Mouse (Mus musculus): ENCODE measurements at regions not wholly inside any gene's neighbourhood (a gene's known extent, or its start where the extent isn't known, plus 50 kb on each side); places are given as distances from the start of the nearest gene placed in this dataset.

DNA sequence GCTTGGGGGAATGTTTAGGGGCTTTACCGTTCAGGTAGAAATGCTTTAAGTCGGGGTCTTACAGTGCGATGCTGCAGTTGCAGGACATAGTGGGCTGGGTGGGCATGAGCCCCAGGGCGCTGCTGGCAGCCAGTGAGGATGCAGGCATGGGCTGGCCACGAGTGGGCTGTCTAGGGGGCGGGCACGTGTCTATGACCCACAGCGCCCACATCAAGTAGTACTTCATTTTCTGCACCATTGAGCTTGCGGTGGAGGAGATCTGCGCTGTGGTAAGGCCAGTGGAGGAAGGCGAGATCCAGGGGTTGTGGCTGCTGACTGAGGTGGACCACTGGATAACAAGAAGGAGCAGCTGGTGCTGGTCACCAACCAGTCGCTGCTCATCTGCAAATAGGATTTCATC is 52.4 kb upstream of the Olfr291 start:
- DNase-seq (ENCODE audit: low spot score in 2 of 2) = no peak

DNA sequence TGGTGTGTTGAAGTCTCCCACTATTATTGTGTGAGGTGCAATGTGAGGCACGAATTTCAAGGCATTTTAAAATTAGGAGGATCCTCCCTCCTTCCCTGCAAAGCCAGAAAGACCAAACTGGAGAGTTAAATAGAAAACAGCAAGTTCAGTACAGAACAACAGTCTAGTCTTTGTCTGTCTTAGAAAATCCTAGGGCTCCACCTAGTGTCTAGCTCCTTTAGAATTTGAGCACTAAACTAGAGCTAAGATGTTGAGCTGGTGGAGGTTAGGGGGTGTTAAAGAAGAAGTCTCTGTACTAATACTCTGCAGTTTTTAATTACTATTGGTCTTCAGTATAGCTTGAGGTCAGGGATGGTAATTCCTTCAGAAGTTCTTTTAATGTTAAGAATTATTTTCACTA is 58.7 kb upstream of the Olfr291 start:
- DNase-seq (ENCODE audit: low spot score in 2 of 2) = no peak

DNA sequence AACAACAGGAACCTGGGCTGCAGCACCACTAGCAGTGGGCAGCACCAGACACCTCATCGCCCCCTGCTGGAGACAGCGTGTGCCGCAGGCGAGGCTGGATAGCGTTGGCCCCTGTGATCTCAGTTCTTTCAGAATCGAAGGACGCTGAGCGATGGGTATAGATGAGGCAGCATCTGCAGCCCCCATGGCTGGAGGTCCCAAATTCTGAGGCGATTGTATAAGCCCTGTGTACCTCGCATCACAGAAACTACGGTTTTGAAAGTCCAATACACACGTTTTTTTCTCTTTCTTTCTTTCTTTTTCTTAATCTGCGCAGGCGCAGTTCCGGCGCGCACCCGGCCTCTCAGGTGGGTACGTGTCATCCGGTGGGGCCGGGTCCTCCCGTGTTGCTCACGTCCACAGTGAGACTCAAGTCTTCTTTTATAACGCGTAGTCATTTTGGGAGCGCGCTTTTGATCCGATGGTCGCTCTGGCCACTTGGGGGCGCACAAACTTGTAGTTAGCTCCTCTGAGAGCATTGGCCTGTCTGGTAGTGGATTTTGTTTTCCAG is 74.0 kb upstream of the Olfr291 start:
- peak; percentile 85 to 88 for DNase-seq (ENCODE audit: low spot score in 2 of 2)

DNA sequence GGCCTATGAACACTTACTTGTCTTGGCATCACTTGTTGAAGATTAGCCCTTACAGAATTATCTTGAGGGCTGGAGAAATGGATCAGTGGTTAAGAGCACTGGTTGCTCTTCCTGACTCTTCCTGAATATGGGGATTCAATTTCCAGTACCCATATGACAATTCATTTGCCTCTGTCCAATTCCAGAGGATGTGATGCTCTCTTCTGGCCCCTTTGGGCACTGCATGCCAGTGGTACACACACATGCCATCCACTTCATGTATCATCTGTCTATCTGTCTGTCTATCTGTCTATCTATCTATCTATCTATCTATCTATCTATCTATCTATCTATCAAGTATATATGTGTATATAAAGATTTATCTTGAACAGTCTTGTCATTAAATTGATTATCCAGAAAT is 75.7 kb upstream of the Olfr291 start:
- no peak for DNase-seq (ENCODE audit: low spot score in 2 of 2)

DNA sequence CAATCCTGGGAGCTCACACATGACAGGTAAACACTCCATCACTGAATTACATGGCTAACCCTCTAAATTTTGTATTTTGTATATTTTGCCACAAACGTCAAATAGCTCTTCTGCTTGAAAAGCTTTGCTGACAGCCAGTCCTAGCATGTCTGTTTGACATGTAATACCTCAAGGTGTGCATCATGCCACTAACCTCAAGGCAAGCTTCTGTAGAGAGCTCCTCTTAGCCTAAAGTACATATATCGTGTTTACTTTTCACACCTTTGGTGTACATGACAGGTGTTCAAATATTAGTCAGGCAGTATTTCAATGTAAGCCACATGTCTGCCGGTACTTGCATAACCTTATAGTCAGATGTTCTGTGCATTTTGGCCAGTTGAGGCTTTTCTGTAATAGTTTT is 66.5 kb upstream of the Zfand6 start:
- DNase-seq (ENCODE audit: low spot score in 2 of 2) = no peak

DNA sequence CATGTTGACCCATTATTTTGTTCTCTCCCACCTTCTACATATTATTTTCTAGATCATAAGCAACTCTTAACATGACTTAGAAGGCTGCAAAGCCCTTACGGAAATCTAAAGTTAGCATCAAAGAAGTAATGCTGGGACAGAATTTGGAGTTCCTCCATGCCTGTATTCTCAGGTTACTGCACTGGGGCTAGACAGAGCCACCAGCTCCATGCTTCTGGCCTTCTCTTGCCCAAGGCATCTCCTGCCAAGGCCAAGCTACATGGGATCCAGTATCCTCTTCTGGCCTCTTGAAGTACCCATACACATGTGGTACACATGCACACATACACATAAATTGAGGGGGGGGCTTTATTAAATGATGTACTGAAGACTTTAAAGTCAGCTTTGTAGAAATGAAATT is 63.6 kb upstream of the Zfand6 start:
- DNase-seq (ENCODE audit: low spot score in 2 of 2) = no peak

DNA sequence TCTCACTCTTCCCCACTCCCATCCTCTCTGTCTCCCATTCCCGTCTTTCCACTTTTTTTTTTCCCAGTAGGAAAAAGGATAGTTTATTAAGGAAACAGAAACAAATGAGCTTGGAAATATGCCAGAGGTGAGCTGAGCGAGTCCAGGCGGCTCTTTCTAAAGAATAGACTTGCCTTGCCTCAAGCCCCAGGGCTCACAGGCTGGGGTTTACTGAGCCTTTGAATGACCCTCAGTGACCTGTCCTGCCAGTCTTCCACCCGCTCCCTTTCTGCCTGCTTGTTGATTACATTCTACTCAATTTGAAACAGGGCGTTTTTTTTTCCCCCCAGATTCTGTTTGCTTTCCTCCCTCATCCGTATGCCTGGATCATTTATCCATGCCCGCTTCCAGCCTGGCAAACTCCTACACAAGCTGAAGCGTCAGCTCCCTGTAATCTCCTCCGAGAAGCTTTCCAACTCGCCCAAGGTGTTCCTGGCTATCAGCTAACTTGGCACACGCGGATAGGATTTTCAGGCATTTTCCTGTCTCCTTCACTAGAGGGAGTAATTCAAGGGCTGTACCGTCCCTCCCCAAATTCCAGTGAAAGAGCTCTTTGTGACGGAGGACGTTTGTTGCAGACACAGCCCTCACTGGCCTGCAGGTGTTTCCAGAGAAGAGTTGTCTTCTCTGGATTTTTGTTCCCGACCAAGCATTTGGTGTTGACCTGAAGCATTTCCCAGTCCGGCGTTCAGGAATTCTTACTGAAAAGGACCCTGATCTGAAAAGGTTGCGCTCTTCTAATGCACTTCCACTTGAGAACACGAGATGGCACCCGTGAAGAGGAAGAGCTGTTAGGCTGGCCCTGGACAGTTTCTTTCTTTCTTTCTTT is 59.9 kb upstream of the Zfand6 start:
- peak; percentile 26 to 37 for DNase-seq (ENCODE audit: low spot score in 2 of 2)

DNA sequence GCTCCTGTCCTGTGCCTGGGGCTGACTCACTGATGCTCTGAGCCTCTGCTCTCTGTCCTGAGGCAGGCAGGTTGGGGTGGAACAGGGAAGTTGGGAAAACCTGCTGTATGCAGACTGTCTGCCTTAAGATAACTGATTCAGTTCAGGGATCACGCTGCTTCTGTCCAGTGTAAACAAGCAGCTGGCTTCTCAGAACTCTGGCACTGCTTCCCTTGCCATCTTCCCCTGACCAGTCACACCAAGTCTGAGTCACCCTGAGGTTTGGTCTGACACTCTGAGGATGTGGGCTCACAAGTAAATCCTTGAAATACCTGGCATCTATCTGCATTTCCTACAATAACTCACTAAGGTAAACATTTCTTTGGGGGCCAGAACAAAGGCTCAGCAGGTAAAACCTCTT is 58.1 kb upstream of the Zfand6 start:
- no peak for DNase-seq (ENCODE audit: low spot score in 2 of 2)

DNA sequence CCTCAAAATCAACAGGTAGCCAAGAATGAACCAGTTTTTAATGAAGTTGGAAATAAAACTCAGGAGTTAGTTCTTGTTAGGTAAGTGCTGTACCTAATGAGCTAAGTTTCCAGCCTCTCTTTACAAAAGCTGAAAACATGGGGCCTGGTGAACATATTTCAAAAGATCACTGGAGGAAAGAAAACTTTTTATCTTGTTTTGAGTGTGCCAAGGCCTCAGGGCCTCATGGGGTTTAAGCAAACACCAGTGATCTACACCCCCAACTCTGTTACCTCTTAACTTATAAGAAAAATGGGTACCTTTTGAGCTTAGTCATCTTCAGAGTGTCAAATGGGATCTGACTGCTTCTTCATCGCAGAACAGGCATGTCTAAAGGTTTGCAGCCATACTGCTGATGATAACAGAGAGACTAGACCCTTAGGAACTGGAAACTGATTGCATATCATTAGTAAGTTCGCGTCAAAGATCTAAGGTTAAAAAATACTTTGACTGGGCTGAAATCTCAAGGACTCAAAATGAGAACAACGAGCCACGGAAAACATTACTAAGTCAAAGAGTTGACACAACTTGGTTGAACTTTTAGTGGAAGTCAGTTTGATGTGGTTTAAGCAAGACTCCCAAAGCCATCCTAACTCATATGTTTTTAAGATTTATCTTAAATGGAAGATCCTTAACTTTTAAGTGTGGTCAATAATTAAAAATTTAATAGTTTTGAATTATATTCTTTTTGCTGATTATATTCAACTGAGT is 54.7 kb upstream of the Zfand6 start:
- DNase-seq (ENCODE audit: low spot score in 2 of 2) = no peak

DNA sequence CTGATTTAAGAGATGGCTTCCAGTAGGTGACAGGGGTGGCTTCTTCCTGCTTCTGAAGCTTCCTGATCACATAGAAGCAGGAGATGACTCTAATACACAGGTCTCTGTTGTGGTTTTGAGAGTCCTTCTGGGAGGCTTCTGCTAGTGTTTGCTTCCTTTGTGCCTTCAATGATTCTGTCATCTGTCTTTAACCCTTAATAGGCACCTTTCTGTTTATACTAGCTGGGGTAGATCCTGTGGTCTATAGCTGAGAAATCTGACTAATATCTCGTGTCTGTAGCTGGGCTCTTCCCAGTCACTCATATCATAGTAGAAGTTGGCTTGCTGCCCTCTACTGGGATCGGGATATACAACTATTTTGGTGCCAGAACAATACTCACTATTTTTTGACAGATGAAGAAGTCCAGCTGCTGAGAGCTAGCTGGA is 50.2 kb upstream of the Zfand6 start:
- DNase-seq (ENCODE audit: low spot score in 2 of 2) = peak in 1 of 2 experiments; percentile 10
